Mouse (Mus musculus): Measurements from ENCODE around the gene Gaa. TPM values are rescaled to one million over a fixed set of nuclear protein-coding genes. Genes with fewer than 3 reads are reported as not detected.
"Not testable (repeated sequence)": the region's sequence is repeated elsewhere in the genome, so short reads cannot be mapped to it uniquely, and the experiment has no call there.

Gaa gene
- polyA plus RNA-seq, 1 experiment from 2014 or later, result 78.7 TPM

DNA sequence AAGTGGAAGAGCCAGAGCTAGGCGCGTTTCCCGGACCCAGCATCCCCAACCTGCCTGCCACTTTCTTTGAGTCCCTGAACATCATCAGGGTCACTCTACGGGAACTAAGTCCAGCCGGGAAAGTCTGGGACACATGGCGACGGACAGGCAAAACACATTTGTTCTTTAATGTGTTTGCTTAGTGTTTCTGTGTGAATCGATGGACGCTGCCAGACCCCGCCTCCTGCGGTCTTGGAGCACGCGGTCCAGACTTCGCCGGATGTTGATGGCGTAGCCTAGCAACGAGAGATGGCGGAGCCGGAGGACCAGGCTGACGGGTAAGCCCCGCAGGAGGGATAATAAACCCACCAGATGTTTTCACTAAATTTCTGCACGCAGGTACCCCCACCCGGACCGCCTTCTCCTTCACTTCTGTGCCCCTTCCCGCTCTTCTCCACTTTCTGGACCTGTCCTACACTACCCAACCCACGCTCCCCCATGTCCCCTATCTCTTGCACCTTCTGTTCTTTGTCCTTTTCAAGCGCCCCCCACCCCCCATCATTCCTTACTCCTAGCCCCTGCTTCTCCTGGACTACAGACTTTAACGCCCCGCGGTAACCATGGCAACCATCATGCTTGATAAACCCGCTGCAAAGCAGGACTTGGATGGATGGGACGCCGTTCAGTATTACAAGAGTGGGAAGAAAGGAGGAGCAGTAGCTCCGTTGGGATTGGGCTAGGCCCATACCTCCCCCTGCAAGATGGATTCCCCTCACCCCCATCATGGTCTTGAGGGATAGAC lies 38.7 kb upstream of the Gaa start:
- H3K27me3 ChIP-seq (ENCODE audit: control insufficient read depth, insufficient read depth, low read length), result no peaks in the 10 kb centered on the region
- H3K4me2 ChIP-seq (replicated peaks), result peak overlapping the region; percentile 79
- WGBS, result under 1% methylated on average over 34 of the region's 34 CpGs
- peak overlapping the region; percentile 68 for H3K4me3 ChIP-seq (replicated peaks; ENCODE audit: low read length)
- peaks cover 46% of the 10 kb centered on the region for H3K4me1 ChIP-seq (replicated peaks; ENCODE audit: control insufficient read depth, insufficient read depth, low read length)
- ATAC-seq (ENCODE audit: low FRiP score) (peak; percentile 85), DNase-seq (ENCODE audit: low spot score) (peak; percentile 85)
- H3K36me3 ChIP-seq (replicated peaks; ENCODE audit: control insufficient read depth, insufficient read depth), result no peaks in the 10 kb centered on the region
- peak overlapping the region; percentile 78 for H3K9ac ChIP-seq
- peak overlapping the region; percentile 80 for H3K27ac ChIP-seq
- no peaks in the 10 kb centered on the region for H3K9me3 ChIP-seq (ENCODE audit: control insufficient read depth, low read length)

GRCm38 (mm10) chr11:119234770-119235169 lies 32.9 kb upstream of the Gaa start:
- 98% methylated on average over 10 of the region's 10 CpGs for WGBS

GRCm38 (mm10) chr11:119235596-119235995 lies 32.1 kb upstream of the Gaa start:
- H3K27me3 ChIP-seq (ENCODE audit: control insufficient read depth, insufficient read depth, low read length), result no peaks in the 10 kb centered on the region
- DNase-seq (ENCODE audit: low spot score) (no peak), ATAC-seq (ENCODE audit: low FRiP score) (no peak)
- H3K27ac ChIP-seq, result no peak overlapping the region
- no peak overlapping the region for H3K4me2 ChIP-seq (replicated peaks)
- H3K36me3 ChIP-seq (replicated peaks; ENCODE audit: control insufficient read depth, insufficient read depth), result peaks cover 11% of the 10 kb centered on the region
- no peaks in the 10 kb centered on the region for H3K9me3 ChIP-seq (ENCODE audit: control insufficient read depth, low read length)
- no peak overlapping the region for H3K4me3 ChIP-seq (replicated peaks; ENCODE audit: low read length)
- 0 out of 2 replicates have a peak, but pooled peaks cover 9% of the 10 kb centered on the region for H3K4me1 ChIP-seq (replicated peaks; ENCODE audit: control insufficient read depth, insufficient read depth, low read length)
- WGBS, result 83% methylated on average over 4 of the region's 4 CpGs
- no peak overlapping the region for H3K9ac ChIP-seq

More at GRCm38 (mm10) chr11:119234770-119235169, 32.9 kb upstream of the Gaa start:
- H3K27ac ChIP-seq, result no peak overlapping the region
- H3K4me3 ChIP-seq (replicated peaks; ENCODE audit: low read length), result no peak overlapping the region
- ATAC-seq (ENCODE audit: low FRiP score) (no peak), DNase-seq (ENCODE audit: low spot score) (no peak)
- no peak overlapping the region for H3K4me2 ChIP-seq (replicated peaks)
- H3K9me3 ChIP-seq (ENCODE audit: control insufficient read depth, low read length), result no peaks in the 10 kb centered on the region
- no peak overlapping the region for H3K9ac ChIP-seq
- H3K36me3 ChIP-seq (replicated peaks; ENCODE audit: control insufficient read depth, insufficient read depth), result peaks cover 9% of the 10 kb centered on the region; the same call in 1 of the 2 replicates
- no peaks in the 10 kb centered on the region for H3K27me3 ChIP-seq (ENCODE audit: control insufficient read depth, insufficient read depth, low read length)
- H3K4me1 ChIP-seq (replicated peaks; ENCODE audit: control insufficient read depth, insufficient read depth, low read length), result peaks cover 18% of the 10 kb centered on the region; the same call in 1 of the 2 replicates

- H3K4me3 ChIP-seq (replicated peaks; ENCODE audit: low read length), result no peak overlapping the region
- ATAC-seq (ENCODE audit: low FRiP score) (no peak), DNase-seq (ENCODE audit: low spot score) (no peak)
- H3K36me3 ChIP-seq (replicated peaks; ENCODE audit: control insufficient read depth, insufficient read depth), result peaks cover 15% of the 10 kb centered on the region
- H3K9me3 ChIP-seq (ENCODE audit: control insufficient read depth, low read length), result no peaks in the 10 kb centered on the region
- H3K27ac ChIP-seq, result no peak overlapping the region
- 31% methylated on average over 8 of the region's 8 CpGs for WGBS
- no peak overlapping the region for H3K9ac ChIP-seq
- no peaks in the 10 kb centered on the region for H3K27me3 ChIP-seq (ENCODE audit: control insufficient read depth, insufficient read depth, low read length)
- no peak overlapping the region for H3K4me2 ChIP-seq (replicated peaks)
- H3K4me1 ChIP-seq (replicated peaks; ENCODE audit: control insufficient read depth, insufficient read depth, low read length), result 0 out of 2 replicates have a peak, but pooled peaks cover 8% of the 10 kb centered on the region
These were observed 31.3 kb upstream of the Gaa start for GRCm38 (mm10) chr11:119236354-119236753.

DNA sequence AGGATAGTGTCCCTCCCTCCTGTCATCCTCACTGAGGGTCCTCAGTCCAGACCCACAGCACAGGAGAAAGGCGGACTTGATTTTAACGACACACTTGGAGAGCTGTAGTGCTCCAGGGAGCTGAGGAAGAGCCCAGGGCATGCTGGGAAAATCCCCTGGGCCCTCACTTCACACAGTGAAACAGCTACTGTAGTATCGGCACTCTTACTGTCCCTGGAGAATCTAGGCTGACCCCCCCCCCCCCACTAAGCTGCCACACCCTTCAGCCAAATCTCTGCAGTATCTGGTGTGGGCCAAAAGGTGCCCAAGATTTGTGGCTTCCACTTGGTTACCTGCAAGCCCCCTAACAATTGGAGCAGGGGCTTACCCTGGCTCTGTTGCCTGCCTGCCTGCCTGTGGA lies 30.7 kb upstream of the Gaa start:
- DNase-seq (ENCODE audit: low spot score) (no peak), ATAC-seq (ENCODE audit: low FRiP score) (no peak)
- Histone ChIP-seq H3K4me3 (replicated peaks; ENCODE audit: low read length) (no peak overlapping the region), H3K27ac (no peak overlapping the region), H3K9ac (no peak overlapping the region), H3K9me3 (ENCODE audit: control insufficient read depth, low read length) (no peaks in the 10 kb centered on the region), H3K27me3 (ENCODE audit: control insufficient read depth, insufficient read depth, low read length) (no peaks in the 10 kb centered on the region), H3K4me2 (replicated peaks) (no peak overlapping the region), H3K36me3 (replicated peaks; ENCODE audit: control insufficient read depth, insufficient read depth) (peaks cover 15% of the 10 kb centered on the region), H3K4me1 (replicated peaks; ENCODE audit: control insufficient read depth, insufficient read depth, low read length) (0 out of 2 replicates have a peak, but pooled peaks cover 8% of the 10 kb centered on the region)
- WGBS, result 57% methylated on average over 3 of the region's 3 CpGs

GRCm38 (mm10) chr11:119237568-119238304 lies 30.0 kb upstream of the Gaa start:
- Histone ChIP-seq H3K4me3 (replicated peaks; ENCODE audit: low read length) (peak overlapping the region; percentile 14), H3K9ac (no peak overlapping the region), H3K4me2 (replicated peaks) (peak overlapping the region; percentile 47), H3K9me3 (ENCODE audit: control insufficient read depth, low read length) (no peaks in the 10 kb centered on the region), H3K36me3 (replicated peaks; ENCODE audit: control insufficient read depth, insufficient read depth) (peaks cover 19% of the 10 kb centered on the region), H3K27ac (0 out of 2 replicates have a peak overlapping the region, but pooled peaks have one; percentile 43), H3K27me3 (ENCODE audit: control insufficient read depth, insufficient read depth, low read length) (no peaks in the 10 kb centered on the region), H3K4me1 (replicated peaks; ENCODE audit: control insufficient read depth, insufficient read depth, low read length) (0 out of 2 replicates have a peak, but pooled peaks cover 8% of the 10 kb centered on the region)
- DNase-seq (ENCODE audit: low spot score) (no peak), ATAC-seq (ENCODE audit: low FRiP score) (peak; percentile 39; the same call in 1 of the 2 replicates)
- WGBS, result 39% methylated on average over 20 of the region's 20 CpGs

DNA sequence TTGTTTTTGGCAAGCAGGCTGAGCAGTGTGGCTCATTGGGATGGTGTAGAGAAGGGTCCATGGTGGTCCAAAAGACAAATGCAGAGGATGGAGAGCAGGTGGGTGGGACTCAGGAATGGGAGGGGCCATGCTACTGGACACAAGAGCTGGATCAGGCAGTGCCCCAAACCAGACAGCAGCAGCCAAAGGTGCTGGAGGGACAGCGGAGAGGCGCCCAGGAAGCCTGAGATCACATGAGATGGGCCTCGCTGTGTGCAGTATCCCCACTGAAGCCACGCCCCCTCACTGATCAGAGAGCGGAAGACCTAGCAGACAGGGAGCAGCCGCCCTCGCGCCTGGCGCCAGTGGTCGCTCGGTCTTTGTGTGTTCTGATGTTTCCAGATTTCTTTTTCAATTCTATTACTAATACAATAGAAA lies 29.4 kb upstream of the Gaa start:
- Histone ChIP-seq H3K27me3 (ENCODE audit: control insufficient read depth, insufficient read depth, low read length) (no peaks in the 10 kb centered on the region), H3K9ac (0 out of 2 replicates have a peak overlapping the region, but pooled peaks have one; percentile 16), H3K9me3 (ENCODE audit: control insufficient read depth, low read length) (no peaks in the 10 kb centered on the region), H3K27ac (no peak overlapping the region), H3K4me1 (replicated peaks; ENCODE audit: control insufficient read depth, insufficient read depth, low read length) (0 out of 2 replicates have a peak, but pooled peaks cover 8% of the 10 kb centered on the region), H3K36me3 (replicated peaks; ENCODE audit: control insufficient read depth, insufficient read depth) (peaks cover 19% of the 10 kb centered on the region), H3K4me3 (replicated peaks; ENCODE audit: low read length) (peak overlapping the region; percentile 14), H3K4me2 (replicated peaks) (peak overlapping the region; percentile 47)
- WGBS, result 23% methylated on average over 11 of the region's 11 CpGs
- ATAC-seq (ENCODE audit: low FRiP score), result peak; percentile 36; the same call in 1 of the 2 replicates
- no peak for DNase-seq (ENCODE audit: low spot score)

DNA sequence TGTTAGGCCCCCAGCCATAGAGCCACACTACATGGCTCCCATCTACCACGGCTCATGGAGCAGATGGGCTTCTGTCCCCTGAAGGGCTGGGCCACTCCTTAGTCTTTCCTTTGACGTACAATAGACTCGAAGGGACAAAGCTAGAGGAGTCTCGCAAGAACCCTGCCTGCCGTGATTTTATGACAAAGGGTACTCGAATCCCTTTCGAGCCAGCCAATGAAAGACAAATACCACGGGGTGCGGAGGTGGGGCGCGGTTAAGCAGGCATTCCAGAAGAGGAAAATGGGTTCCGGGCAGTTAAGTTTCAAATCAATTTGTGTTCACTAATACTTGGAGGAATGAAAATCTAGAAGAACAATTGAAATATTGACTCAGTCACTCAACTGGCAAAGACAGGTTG lies 28.2 kb upstream of the Gaa start:
- H3K27me3 ChIP-seq (ENCODE audit: control insufficient read depth, insufficient read depth, low read length), result no peaks in the 10 kb centered on the region
- H3K4me2 ChIP-seq (replicated peaks), result no peak overlapping the region
- H3K4me1 ChIP-seq (replicated peaks; ENCODE audit: control insufficient read depth, insufficient read depth, low read length), result 0 out of 2 replicates have a peak, but pooled peaks cover 8% of the 10 kb centered on the region
- 83% methylated on average over 12 of the region's 12 CpGs for WGBS
- H3K9me3 ChIP-seq (ENCODE audit: control insufficient read depth, low read length), result no peaks in the 10 kb centered on the region
- no peak overlapping the region for H3K27ac ChIP-seq
- no peak overlapping the region for H3K9ac ChIP-seq
- DNase-seq (ENCODE audit: low spot score), result no peak
- H3K36me3 ChIP-seq (replicated peaks; ENCODE audit: control insufficient read depth, insufficient read depth), result peaks cover 19% of the 10 kb centered on the region
- no peak overlapping the region for H3K4me3 ChIP-seq (replicated peaks; ENCODE audit: low read length)
- no peak for ATAC-seq (ENCODE audit: low FRiP score)

- H3K9me3 ChIP-seq (ENCODE audit: control insufficient read depth, low read length); H3K4me3 ChIP-seq (replicated peaks; ENCODE audit: low read length); H3K4me2 ChIP-seq (replicated peaks); H3K36me3 ChIP-seq (replicated peaks; ENCODE audit: control insufficient read depth, insufficient read depth); H3K27me3 ChIP-seq (ENCODE audit: control insufficient read depth, insufficient read depth, low read length); H3K9ac ChIP-seq; ATAC-seq (ENCODE audit: low FRiP score); H3K4me1 ChIP-seq (replicated peaks; ENCODE audit: control insufficient read depth, insufficient read depth, low read length); H3K27ac ChIP-seq; DNase-seq (ENCODE audit: low spot score): not testable (repeated sequence)
- WGBS, result 93% methylated on average over 6 of the region's 6 CpGs
These were observed 22.1 kb upstream of the Gaa start for GRCm38 (mm10) chr11:119245543-119245942.

Measured in hindbrain, embryonic 14.5 days (tissue).